Mouse (Mus musculus) neutrophil, adult 59 days (primary cell): Measurements from ENCODE around the gene 9130213A22Rik. TPM values are rescaled to one million over a fixed set of nuclear protein-coding genes. Genes with fewer than 3 reads are reported as not detected.

Experiments used
- total RNA-seq, 2 experiments: library from RNA; stranded (reverse); gene quantifications; 1 replicate in 1 of 2; 2 replicates in 1 of 2; pipeline ENCODE4 v1.2.4; 2023

Gene 9130213A22Rik
- total RNA-seq, result not detected

GRCm38 (mm10) chr11:69122336-69122951 is at the start of gene 9130213A22Rik:
9130213A22Rik (minus strand) TSS chr11:69122589.

GRCm38 (mm10) chr11:69156800-69157199 is 34.4 kb upstream of the 9130213A22Rik start, which contains the start of gene Alox12b:
Alox12b (plus strand) TSS chr11:69156989.

GRCm38 (mm10) chr11:69125852-69125918 is 3.3 kb upstream of the 9130213A22Rik start, which contains the start of gene Aloxe3:
Aloxe3 (plus strand) TSS chr11:69125896.

GRCm38 (mm10) chr11:69120221-69121000 is 2.0 kb downstream of the 9130213A22Rik start, which contains the start of gene Hes7:
Hes7 (plus strand) TSS chr11:69120404.

GRCm38 (mm10) chr11:69094697-69095429 is 27.5 kb downstream of the 9130213A22Rik start, which contains the start of gene Per1:
Per1 (plus strand) TSS chr11:69095217.

GRCm38 (mm10) chr11:69088103-69088855 is 34.1 kb downstream of the 9130213A22Rik start, which contains the start of gene Vamp2:
Vamp2 (plus strand) TSS chr11:69088490.

GRCm38 (mm10) chr11:69070590-69071222 is 51.7 kb downstream of the 9130213A22Rik start, which contains the start of gene Tmem107:
Tmem107 (plus strand) TSS chr11:69070806.

Other genes starting within 250 kb of the 9130213A22Rik start
- gene Rnf222, start 234.0 kb downstream of the 9130213A22Rik start, total RNA-seq, result not detected
- 100 to 1,000 TPM; 819 to 898 TPM for gene Rpl26, start 221.0 kb downstream of the 9130213A22Rik start, total RNA-seq
- gene Odf4, start 195.5 kb downstream of the 9130213A22Rik start, total RNA-seq, result not detected
- gene Arhgef15, start 165.1 kb downstream of the 9130213A22Rik start, total RNA-seq, result under 1 TPM in 1 of 2 experiments, not detected in 1; 0.18 TPM
- gene Slc25a35, start 154.5 kb downstream of the 9130213A22Rik start, total RNA-seq, result 1 to 10 TPM; 2.2 to 2.8 TPM
- gene Rangrf, start 147.4 kb downstream of the 9130213A22Rik start, total RNA-seq, result 1 to 10 TPM; 3.1 to 5.0 TPM
- 10 to 100 TPM; 18.0 to 20.8 TPM for gene Pfas, start 114.1 kb downstream of the 9130213A22Rik start, total RNA-seq
- gene Ctc1, start 106.7 kb downstream of the 9130213A22Rik start, total RNA-seq, result 10 to 100 TPM; 30.6 to 33.8 TPM
- gene Aurkb, start 76.9 kb downstream of the 9130213A22Rik start, total RNA-seq, result 10 to 100 TPM; 83.0 to 89.7 TPM
- gene Borcs6, start 62.9 kb downstream of the 9130213A22Rik start, total RNA-seq, result 10 to 100 TPM; 35.9 to 39.8 TPM
- gene Tmem107, start 51.8 kb downstream of the 9130213A22Rik start, total RNA-seq, result 1 to 10 TPM; 2.6 to 6.6 TPM
- 100 to 1,000 TPM; 188 to 209 TPM for gene Vamp2, start 34.1 kb downstream of the 9130213A22Rik start, total RNA-seq
- gene Per1, start 27.4 kb downstream of the 9130213A22Rik start, total RNA-seq, result 100 to 1,000 TPM; 327 to 350 TPM
- not detected for gene Hes7, start 2.2 kb downstream of the 9130213A22Rik start, total RNA-seq
- not detected for gene Aloxe3, start 3.3 kb upstream of the 9130213A22Rik start, total RNA-seq
- not detected for gene Alox12b, start 34.4 kb upstream of the 9130213A22Rik start, total RNA-seq
- under 1 TPM; 0.22 to 0.24 TPM for gene Alox8, start 75.3 kb upstream of the 9130213A22Rik start, total RNA-seq
- not detected for gene Gucy2e, start 114.4 kb upstream of the 9130213A22Rik start, total RNA-seq
- gene Cntrob, start 201.2 kb upstream of the 9130213A22Rik start, total RNA-seq, result 10 to 100 TPM; 12.2 TPM
- 10 to 100 TPM; 45.7 to 52.8 TPM for gene Trappc1, start 201.4 kb upstream of the 9130213A22Rik start, total RNA-seq
- under 1 TPM; 0.20 to 0.84 TPM for gene Kcnab3, start 203.7 kb upstream of the 9130213A22Rik start, total RNA-seq
- 1 to 10 TPM; 1.3 to 2.4 TPM for gene Rnf227, start 217.9 kb upstream of the 9130213A22Rik start, total RNA-seq
- gene Chd3, start 246.8 kb upstream of the 9130213A22Rik start, total RNA-seq, result 10 to 100 TPM; 13.7 to 17.7 TPM